Mouse (Mus musculus) hindbrain, postnatal 0 days (tissue): ENCODE measurements at regions not wholly inside any gene's neighbourhood (a gene's known extent, or its start where the extent isn't known, plus 50 kb on each side); places are given as distances from the start of the nearest gene placed in this dataset.
A peak's percentile ranks its signal among the peaks of the same experiment; 100 is the strongest.

Source experiments
- ATAC-seq: fragments of 200-750 bp; cut with Nextera tagmentation; 2 replicates; pipeline ENCODE4 v1.8.0; 2017; ENCODE audit warnings: mild to moderate bottlenecking, moderate TSS enrichment, moderate library complexity
- DNase-seq: peaks from one replicate; pipeline ENCODE4 v3.0.0-alpha.2; 2015; ENCODE audit warnings: low spot score
- H3K27ac ChIP-seq: fragments of 300-500 bp; sonication (generic); 2 replicates; pipeline ENCODE4 v1.5.1; 2014; ENCODE audit warnings: mild to moderate bottlenecking
- H3K27me3 ChIP-seq: fragments of 300-500 bp; sonication (generic); 2 replicates; pipeline ENCODE4 v1.6.1; 2014; ENCODE audit warnings: low read length, mixed read lengths; ENCODE audit not compliant: insufficient read depth
- H3K36me3 ChIP-seq: fragments of 300-500 bp; sonication (generic); 2 replicates; pipeline ENCODE4 v1.6.1; 2014; ENCODE audit warnings: low read length, mixed read lengths; ENCODE audit not compliant: insufficient read depth
- H3K4me1 ChIP-seq: fragments of 300-500 bp; sonication (generic); 2 replicates; pipeline ENCODE4 v1.6.1; 2014; ENCODE audit warnings: antibody characterized with exemption, low read length, mixed read lengths; ENCODE audit not compliant: insufficient read depth
- H3K4me2 ChIP-seq: fragments of 300-500 bp; sonication (generic); 2 replicates; pipeline ENCODE4 v1.6.1; 2014; ENCODE audit warnings: low read depth, mild to moderate bottlenecking, low read length, moderate library complexity, mixed read lengths
- H3K4me3 ChIP-seq: fragments of 300-500 bp; sonication (generic); 2 replicates; pipeline ENCODE4 v1.5.1; 2014; ENCODE audit warnings: low read length
- H3K9ac ChIP-seq: fragments of 300-500 bp; sonication (generic); replicated peaks from 2 replicates; pipeline ENCODE4 v1.6.1; 2014; ENCODE audit warnings: mild to moderate bottlenecking, low read length, moderate library complexity, mixed read lengths
- H3K9me3 ChIP-seq: fragments of 300-500 bp; sonication (generic); 2 replicates; pipeline ENCODE4 v1.6.1; 2016; ENCODE audit warnings: low read length, mixed read lengths
- CTCF ChIP-seq: IDR thresholded peaks from 2 replicates; pipeline ENCODE4 v1.5.1; 2016; ENCODE audit warnings: antibody characterized with exemption, control low read depth, low read depth
- WGBS: fragments of 180-500 bp; shearing (Covaris S2); extraction: QIAGEN DNeasy Blood & Tissue Kit; methylation state at CpG from one replicate; pipeline ENCODE4 v1.1.7; 2014; 5-methylcytosine and 5-hydroxymethylcytosine counted together

DNA sequence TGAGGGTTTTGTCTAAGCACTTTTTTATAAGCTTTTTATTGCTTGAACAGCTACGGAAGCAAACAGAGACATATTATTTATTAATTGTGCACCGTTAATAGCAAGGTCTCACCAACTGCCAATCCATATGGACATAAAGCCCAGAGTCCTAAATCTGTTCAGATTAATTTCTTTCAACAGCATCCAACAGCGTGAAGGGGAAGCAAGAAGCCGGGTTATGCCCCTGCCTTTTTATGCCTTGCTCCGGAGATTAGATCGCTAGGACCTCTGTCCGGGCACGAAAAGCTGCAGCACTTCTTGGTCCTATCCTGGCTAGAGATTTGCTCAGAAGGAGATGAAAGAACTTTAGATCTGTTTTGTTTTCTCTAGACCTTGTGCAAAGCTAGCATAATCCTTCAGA is 289.6 kb upstream of the Epha7 start:
- no peak overlapping the region for H3K9ac ChIP-seq
- WGBS, result 66% methylated on average over 8 of the region's 8 CpGs
- no peaks in the 10 kb centered on the region for H3K36me3 ChIP-seq
- H3K27ac ChIP-seq, result no peak overlapping the region
- H3K9me3 ChIP-seq, result no peaks in the 10 kb centered on the region
- no peaks in the 10 kb centered on the region for H3K4me1 ChIP-seq
- DNase-seq, result no peak
- TF ChIP-seq CTCF, result no peak
- H3K4me3 ChIP-seq, result no peak overlapping the region
- H3K27me3 ChIP-seq, result no peaks in the 10 kb centered on the region
- no peak overlapping the region for H3K4me2 ChIP-seq
- no peak for ATAC-seq

DNA sequence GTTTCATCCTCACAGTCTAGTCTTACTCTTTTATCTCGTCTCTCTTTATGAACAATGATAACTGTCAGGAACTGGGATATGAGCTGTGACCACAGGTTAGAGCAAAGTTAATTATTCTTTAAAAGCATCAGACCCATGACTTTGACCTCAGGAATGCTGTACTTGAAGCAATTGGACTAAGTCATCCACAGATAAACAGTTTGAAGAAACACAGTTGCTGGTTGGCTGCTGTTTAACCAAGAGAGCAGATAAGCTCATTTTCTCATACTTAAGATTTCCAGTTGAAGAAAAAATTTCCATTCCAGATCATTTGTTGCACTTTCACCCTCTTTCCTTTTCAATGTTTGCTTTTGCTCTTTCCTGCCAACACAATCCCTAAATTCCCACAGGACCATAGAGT is 270.7 kb upstream of the Epha7 start:
- Histone ChIP-seq H3K4me2 (no peak overlapping the region), H3K4me3 (no peak overlapping the region), H3K27ac (no peak overlapping the region), H3K36me3 (no peaks in the 10 kb centered on the region), H3K27me3 (no peaks in the 10 kb centered on the region), H3K4me1 (no peaks in the 10 kb centered on the region), H3K9me3 (no peaks in the 10 kb centered on the region), H3K9ac (no peak overlapping the region)
- no peak for TF ChIP-seq CTCF
- WGBS, result 62% methylated on average over 1 of the region's 1 CpGs
- no peak for ATAC-seq
- DNase-seq, result no peak

DNA sequence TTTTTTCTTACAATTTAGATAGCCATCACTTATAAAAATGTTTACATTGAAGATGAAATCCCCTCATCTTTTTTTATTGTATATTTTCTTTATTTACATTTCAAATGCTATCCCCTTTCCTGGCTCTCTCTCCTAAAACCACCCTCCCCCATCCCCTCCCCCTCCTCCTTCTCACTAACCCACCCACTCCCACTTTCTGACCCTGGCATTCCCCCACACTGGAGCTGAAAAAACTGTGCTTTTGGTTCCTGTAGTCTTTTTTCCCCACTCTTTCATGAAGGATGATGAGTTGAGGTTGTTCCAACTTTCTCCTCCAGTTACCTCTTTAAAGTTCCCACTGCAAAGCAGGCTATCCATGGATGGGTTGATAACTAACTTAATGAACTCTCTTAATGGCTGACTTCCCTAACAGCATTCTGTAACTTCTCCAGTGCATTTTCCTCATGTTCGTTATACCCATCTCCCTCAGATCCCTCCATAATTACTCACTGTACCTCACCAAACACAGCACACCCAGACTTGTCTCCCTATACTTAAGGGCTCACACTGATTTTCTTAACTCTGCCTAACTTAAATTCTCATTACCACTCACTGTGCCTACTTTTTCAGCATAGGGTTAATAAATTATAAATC is 270.1 kb upstream of the Epha7 start:
- H3K27me3 ChIP-seq, result no peaks in the 10 kb centered on the region
- no peaks in the 10 kb centered on the region for H3K9me3 ChIP-seq
- no peak for TF ChIP-seq CTCF
- DNase-seq (no peak), ATAC-seq (no peak)
- H3K4me1 ChIP-seq, result no peaks in the 10 kb centered on the region
- no peaks in the 10 kb centered on the region for H3K36me3 ChIP-seq
- H3K27ac ChIP-seq, result no peak overlapping the region
- no peak overlapping the region for H3K4me3 ChIP-seq
- H3K4me2 ChIP-seq, result no peak overlapping the region
- WGBS, result 77% methylated on average over 1 of the region's 1 CpGs
- H3K9ac ChIP-seq, result no peak overlapping the region

DNA sequence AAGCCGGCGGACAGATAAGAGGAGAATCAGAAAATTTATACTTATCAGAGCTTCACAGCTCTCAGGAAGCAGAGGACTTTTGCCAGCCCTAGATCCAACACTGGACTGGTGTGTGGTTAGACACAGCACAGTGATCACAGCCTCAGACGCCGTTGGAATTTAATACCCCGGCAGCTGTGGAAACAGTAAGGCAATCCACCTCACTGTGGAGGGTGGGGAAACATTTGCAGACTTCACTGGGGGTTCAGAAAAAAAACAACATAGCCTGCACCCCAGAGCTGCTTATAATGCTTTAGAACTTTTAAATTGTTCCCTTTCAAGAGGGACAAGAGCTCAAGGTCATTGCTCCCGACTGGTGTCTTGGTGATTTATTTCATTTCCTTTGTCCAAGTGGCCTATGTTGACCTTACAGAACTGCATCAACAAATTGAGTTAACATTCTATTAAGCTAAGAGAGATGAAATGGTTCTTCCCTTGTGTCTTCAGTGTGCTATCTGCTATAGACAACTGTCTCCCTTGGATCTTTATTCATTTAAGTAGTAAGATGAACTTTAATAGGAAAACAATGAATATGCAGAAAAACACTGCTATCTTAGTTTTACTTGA is 264.6 kb upstream of the Epha7 start:
- no peak overlapping the region for H3K9ac ChIP-seq
- peak; percentile 2 for DNase-seq
- no peak overlapping the region for H3K27ac ChIP-seq
- ATAC-seq, result no peak
- no peak overlapping the region for H3K4me2 ChIP-seq
- no peak overlapping the region for H3K4me3 ChIP-seq
- H3K9me3 ChIP-seq, result no peaks in the 10 kb centered on the region
- H3K36me3 ChIP-seq, result no peaks in the 10 kb centered on the region
- WGBS, result 46% methylated on average over 6 of the region's 6 CpGs
- H3K27me3 ChIP-seq, result no peaks in the 10 kb centered on the region
- no peak for TF ChIP-seq CTCF
- no peaks in the 10 kb centered on the region for H3K4me1 ChIP-seq

DNA sequence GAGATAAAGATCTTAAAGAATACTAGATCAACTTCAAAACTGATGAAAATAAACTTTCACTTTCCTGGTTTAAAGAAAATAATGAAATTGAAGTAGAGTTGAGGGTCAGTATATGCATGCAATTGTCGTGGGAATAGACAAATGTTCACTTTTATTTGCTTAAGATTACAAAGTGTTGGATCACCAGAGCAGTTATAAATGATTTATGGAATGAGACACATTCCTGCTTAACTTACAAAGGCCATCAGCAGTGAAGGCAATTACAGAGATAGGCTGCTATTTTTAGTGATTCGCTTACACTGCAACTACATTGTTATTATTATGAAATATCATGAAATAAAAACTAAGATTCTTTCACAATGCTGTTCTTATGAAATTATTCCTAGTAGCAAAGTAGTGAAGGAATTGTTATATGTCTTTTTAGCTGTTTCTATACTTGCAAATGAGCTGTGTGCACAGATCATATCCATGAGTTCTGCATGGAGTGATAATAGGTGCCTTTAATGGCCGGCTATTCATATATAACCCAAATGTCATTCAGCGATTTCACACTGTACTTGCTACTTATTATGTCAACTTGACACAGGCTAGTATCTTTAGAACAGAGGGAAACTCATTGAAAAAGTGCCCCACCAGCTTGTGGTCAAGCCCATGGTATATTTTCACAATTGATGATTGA is 241.7 kb upstream of the Epha7 start:
- TF ChIP-seq CTCF, result no peak
- H3K36me3 ChIP-seq, result no peaks in the 10 kb centered on the region
- no peaks in the 10 kb centered on the region for H3K9me3 ChIP-seq
- H3K4me2 ChIP-seq, result no peak overlapping the region
- 68% methylated on average over 4 of the region's 4 CpGs for WGBS
- DNase-seq (no peak), ATAC-seq (no peak)
- H3K4me3 ChIP-seq, result no peak overlapping the region
- H3K27ac ChIP-seq, result no peak overlapping the region
- no peaks in the 10 kb centered on the region for H3K4me1 ChIP-seq
- no peaks in the 10 kb centered on the region for H3K27me3 ChIP-seq
- no peak overlapping the region for H3K9ac ChIP-seq

DNA sequence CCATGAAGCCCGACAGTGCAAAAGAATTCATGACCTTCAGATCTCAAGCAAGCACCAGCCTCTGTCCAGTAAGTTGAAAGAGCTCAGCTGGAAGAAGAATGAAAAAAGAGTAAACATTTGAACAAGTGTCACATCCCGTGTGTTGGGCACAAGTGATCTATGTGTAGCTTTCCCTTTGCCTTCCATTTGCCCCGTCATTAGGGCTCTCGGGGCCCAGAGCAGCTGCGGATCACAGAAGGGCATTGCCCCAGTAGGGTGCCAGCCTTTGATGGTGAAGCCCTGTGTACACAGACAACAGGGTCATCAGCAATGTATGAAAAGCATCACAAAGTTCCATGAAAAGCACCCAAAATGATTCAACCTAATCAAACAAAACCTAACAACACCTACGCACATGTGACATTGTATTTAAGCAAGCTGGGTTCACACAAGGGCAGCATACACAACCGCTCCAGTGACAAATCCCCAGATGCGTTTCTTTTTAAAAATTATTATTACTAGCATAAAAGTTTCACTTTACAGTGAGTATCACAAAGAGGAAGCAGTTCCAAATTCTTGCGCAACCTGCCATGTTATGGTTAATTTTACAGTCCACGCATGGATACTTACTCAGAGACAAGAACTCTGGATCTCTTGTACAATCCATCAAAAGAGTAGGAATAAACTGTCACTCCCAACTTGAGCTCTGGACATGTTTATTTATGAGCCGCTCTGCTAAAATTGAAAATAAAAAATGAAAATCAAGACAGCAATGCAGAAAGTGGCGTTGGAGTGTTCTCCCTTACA is 224.0 kb upstream of the Epha7 start:
- no peak for TF ChIP-seq CTCF
- Histone ChIP-seq H3K9me3 (no peaks in the 10 kb centered on the region), H3K9ac (no peak overlapping the region), H3K4me3 (no peak overlapping the region), H3K4me1 (no peaks in the 10 kb centered on the region), H3K36me3 (no peaks in the 10 kb centered on the region), H3K27me3 (no peaks in the 10 kb centered on the region), H3K27ac (no peak overlapping the region), H3K4me2 (no peak overlapping the region)
- DNase-seq, result no peak
- 70% methylated on average over 12 of the region's 12 CpGs for WGBS
- ATAC-seq, result no peak
